Mouse (Mus musculus) hindbrain, embryonic 13.5 days (tissue): ENCODE results near the gene Selenon. TPM values are rescaled to one million over a fixed set of nuclear protein-coding genes. Genes with fewer than 3 reads are reported as not detected.

ENCODE experiments used
- ATAC-seq: fragments of 200-750 bp; cut with Nextera tagmentation; 2 replicates; pipeline ENCODE4 v1.8.0; 2017; ENCODE audit warnings: moderate TSS enrichment; ENCODE audit not compliant: low FRiP score
- H3K27ac ChIP-seq: fragments of 300-500 bp; sonication (generic); 2 replicates; pipeline ENCODE4 v1.5.1; 2015; ENCODE audit warnings: inconsistent platforms, mild to moderate bottlenecking, moderate library complexity
- H3K27me3 ChIP-seq: fragments of 300-500 bp; sonication (generic); 2 replicates; pipeline ENCODE4 v1.6.1; 2015; ENCODE audit warnings: mild to moderate bottlenecking, inconsistent platforms
- H3K36me3 ChIP-seq: fragments of 300-500 bp; sonication (generic); 2 replicates; pipeline ENCODE4 v1.6.1; 2015; ENCODE audit warnings: mild to moderate bottlenecking, inconsistent platforms
- H3K4me1 ChIP-seq: fragments of 300-500 bp; sonication (generic); replicated peaks from 2 replicates; pipeline ENCODE4 v1.6.1; 2015; ENCODE audit warnings: inconsistent platforms
- H3K4me2 ChIP-seq: fragments of 300-500 bp; sonication (generic); 2 replicates; pipeline ENCODE4 v1.6.1; 2015; ENCODE audit warnings: inconsistent platforms, mild to moderate bottlenecking, moderate library complexity
- H3K4me3 ChIP-seq: fragments of 300-500 bp; sonication (generic); 2 replicates; pipeline ENCODE4 v1.5.1; 2015; ENCODE audit warnings: mild to moderate bottlenecking, inconsistent platforms
- H3K9ac ChIP-seq: fragments of 300-500 bp; sonication (generic); 2 replicates; pipeline ENCODE4 v1.6.1; 2015; ENCODE audit warnings: mild to moderate bottlenecking, inconsistent platforms
- H3K9me3 ChIP-seq: fragments of 300-500 bp; sonication (generic); 2 replicates; pipeline ENCODE4 v1.6.1; 2016; ENCODE audit warnings: inconsistent platforms
- WGBS: fragments of 180-500 bp; shearing (Covaris S2); methylation state at CpG from one replicate; pipeline ENCODE4 v1.1.7; 2015; 5-methylcytosine and 5-hydroxymethylcytosine counted together
- polyA plus RNA-seq: library from polyadenylated mRNA; unstranded; fragments of >200 nt; fragmentation: Nextera tagmentation; extraction: Ambion mirVana; gene quantifications from 2 replicates; pipeline ENCODE4 v1.2.1, GENCODE M21; 2015

Gene Selenon
- polyA plus RNA-seq, 1 experiment from 2014 or later = 9.5 TPM

GRCm38 (mm10) chr4:134588287-134588686 lies 36.3 kb upstream of the Selenon start:
- H3K27me3 ChIP-seq = no peaks in the 10 kb centered on the region
- no peak overlapping the region for H3K4me2 ChIP-seq
- H3K4me3 ChIP-seq = no peak overlapping the region
- no peak for ATAC-seq
- H3K9ac ChIP-seq = no peak overlapping the region
- 92% methylated on average over 9 of the region's 9 CpGs for WGBS
- no peaks in the 10 kb centered on the region for H3K9me3 ChIP-seq
- H3K36me3 ChIP-seq = no peaks in the 10 kb centered on the region
- H3K27ac ChIP-seq = no peak overlapping the region
- peaks cover 34% of the 10 kb centered on the region for H3K4me1 ChIP-seq

DNA sequence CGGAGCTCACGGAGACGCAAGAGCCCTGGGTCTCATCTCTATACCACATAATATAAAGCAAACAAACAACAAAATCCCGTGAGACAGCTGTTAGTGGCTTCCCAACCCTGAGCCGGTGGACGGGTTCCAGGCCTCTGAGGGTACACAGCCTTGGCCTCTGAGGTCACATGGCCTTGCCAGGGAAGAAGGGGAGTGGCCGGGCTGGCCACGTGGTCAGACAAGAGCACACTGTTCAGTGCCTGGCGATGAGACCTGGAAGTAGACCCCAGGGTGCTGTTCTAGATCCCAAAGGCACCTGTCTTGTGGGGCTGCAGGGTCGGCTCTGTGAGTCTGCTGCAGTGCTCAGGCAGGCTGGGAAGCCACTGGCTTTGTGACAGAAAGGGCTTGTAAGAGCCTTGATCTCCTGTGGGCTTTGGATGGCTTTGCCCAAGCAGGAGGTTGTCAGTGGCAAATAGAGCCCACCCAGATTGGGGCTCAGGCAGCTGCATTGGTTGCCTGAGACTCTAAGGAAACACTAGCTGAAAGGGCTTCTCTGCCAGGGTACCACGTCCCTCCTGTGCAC lies 35.8 kb upstream of the Selenon start:
- no peaks in the 10 kb centered on the region for H3K9me3 ChIP-seq
- H3K36me3 ChIP-seq = no peaks in the 10 kb centered on the region
- no peak overlapping the region for H3K4me2 ChIP-seq
- ATAC-seq = no peak
- WGBS = 60% methylated on average over 11 of the region's 11 CpGs
- peaks cover 33% of the 10 kb centered on the region for H3K4me1 ChIP-seq
- H3K4me3 ChIP-seq = no peak overlapping the region
- no peaks in the 10 kb centered on the region for H3K27me3 ChIP-seq
- no peak overlapping the region for H3K9ac ChIP-seq
- no peak overlapping the region for H3K27ac ChIP-seq

DNA sequence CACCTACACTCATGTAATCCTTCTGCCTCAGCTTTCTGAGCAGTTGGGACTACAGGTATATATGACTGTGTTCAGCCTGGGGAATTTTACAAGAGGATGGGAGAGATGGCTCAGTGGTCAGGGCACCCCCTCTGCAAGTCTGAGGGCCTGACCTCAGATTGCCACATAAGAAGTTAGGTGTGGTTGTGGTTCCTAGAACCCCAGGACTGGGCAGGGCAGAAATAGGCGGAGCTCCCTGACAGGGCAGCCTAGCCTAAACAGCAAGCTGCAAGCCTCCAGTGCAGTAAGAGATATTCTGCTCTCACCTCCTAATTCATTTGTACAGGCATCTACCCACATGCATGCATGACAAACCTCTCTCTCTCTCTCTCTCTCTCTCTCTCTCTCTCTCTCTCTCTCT lies 34.7 kb upstream of the Selenon start:
- Histone ChIP-seq H3K9ac (no peak overlapping the region), H3K36me3 (no peaks in the 10 kb centered on the region), H3K9me3 (no peaks in the 10 kb centered on the region), H3K4me1 (peaks cover 26% of the 10 kb centered on the region), H3K4me2 (no peak overlapping the region), H3K27me3 (no peaks in the 10 kb centered on the region), H3K4me3 (no peak overlapping the region), H3K27ac (no peak overlapping the region)
- ATAC-seq = no peak
- WGBS = 100% methylated on average over 1 of the region's 1 CpGs

DNA sequence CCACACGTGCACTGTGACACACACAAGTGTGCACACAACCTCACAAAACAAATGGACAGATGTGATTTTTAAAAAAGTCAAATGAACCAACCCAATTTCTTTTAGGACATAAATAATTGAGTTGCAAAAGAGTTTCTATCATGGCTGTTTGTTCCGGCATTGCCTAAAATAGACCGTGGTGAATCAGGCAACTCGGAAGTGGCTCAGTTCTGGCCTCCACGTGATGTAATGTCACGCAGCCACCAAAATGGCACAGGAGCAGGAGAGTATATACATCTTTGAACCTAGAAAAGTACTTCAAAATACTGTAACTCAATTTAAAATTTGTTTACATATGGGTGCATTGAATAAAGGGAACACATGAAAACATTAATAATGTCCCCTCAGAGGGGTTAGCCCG lies 34.2 kb upstream of the Selenon start:
- WGBS = 77% methylated on average over 7 of the region's 7 CpGs
- H3K9me3 ChIP-seq = no peaks in the 10 kb centered on the region
- H3K4me3 ChIP-seq = no peak overlapping the region
- H3K27me3 ChIP-seq = 0 out of 2 replicates have a peak, but pooled peaks cover 3% of the 10 kb centered on the region
- no peaks in the 10 kb centered on the region for H3K36me3 ChIP-seq
- H3K4me1 ChIP-seq = peaks cover 26% of the 10 kb centered on the region
- ATAC-seq = no peak
- no peak overlapping the region for H3K9ac ChIP-seq
- no peak overlapping the region for H3K27ac ChIP-seq
- H3K4me2 ChIP-seq = no peak overlapping the region

DNA sequence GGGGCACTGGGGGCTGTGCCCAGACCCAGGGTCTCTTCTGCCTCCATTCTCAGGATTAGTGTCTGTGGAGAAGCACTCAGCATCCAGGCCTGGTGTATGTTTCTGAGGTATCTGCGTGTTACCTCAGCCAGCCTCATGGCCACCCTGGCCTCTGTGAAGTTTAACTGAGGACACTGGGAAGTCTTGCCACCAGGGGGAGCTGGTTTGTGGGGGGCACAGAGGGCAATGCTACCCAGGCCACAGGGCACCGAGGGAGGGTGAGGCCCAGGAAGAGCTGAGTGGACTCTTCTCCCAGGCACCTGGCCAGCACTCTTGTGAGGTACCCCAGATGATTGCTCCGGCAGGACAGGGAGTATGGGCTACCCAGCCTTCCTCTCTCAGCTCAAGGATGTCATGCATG lies 31.5 kb upstream of the Selenon start:
- Histone ChIP-seq H3K27me3 (0 out of 2 replicates have a peak, but pooled peaks cover 5% of the 10 kb centered on the region), H3K4me3 (no peak overlapping the region), H3K27ac (no peak overlapping the region; the same call in 1 of the 2 replicates), H3K36me3 (no peaks in the 10 kb centered on the region), H3K4me2 (no peak overlapping the region), H3K9me3 (no peaks in the 10 kb centered on the region), H3K4me1 (peaks cover 42% of the 10 kb centered on the region), H3K9ac (no peak overlapping the region)
- no peak for ATAC-seq
- WGBS = 76% methylated on average over 3 of the region's 3 CpGs

DNA sequence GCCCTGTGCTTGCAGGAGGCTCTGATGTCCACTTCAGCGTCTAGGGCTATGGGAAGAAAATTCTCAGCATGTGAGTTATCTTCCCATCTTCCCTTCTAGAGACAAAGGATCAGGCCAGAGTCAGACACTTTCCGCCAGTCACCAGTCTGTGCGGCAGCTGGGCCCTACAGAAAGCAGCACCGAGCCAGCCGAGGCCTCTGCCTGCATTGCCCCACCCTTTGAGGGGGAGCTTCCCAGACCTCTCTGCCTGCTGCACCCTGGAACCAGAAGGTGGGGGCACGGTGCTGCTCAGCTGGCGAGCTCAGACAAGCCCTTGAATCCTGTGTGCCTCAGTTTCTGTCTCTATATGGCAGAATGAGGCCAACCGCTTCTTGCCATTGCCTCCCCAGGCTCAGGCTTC lies 29.4 kb upstream of the Selenon start:
- WGBS = 50% methylated on average over 8 of the region's 8 CpGs
- peak overlapping the region; percentile 70 for H3K27ac ChIP-seq
- H3K4me3 ChIP-seq = no peak overlapping the region
- peak overlapping the region; percentile 47; the same call in 1 of the 2 replicates for H3K9ac ChIP-seq
- H3K4me1 ChIP-seq = peaks cover 38% of the 10 kb centered on the region
- H3K4me2 ChIP-seq = no peak overlapping the region
- ATAC-seq = 0 out of 2 replicates have a peak, but pooled peaks have one; percentile 38
- H3K36me3 ChIP-seq = no peaks in the 10 kb centered on the region
- 0 out of 2 replicates have a peak, but pooled peaks cover 5% of the 10 kb centered on the region for H3K27me3 ChIP-seq
- H3K9me3 ChIP-seq = no peaks in the 10 kb centered on the region

- Histone ChIP-seq H3K4me1 (peaks cover 44% of the 10 kb centered on the region), H3K27ac (peak overlapping the region; percentile 70), H3K4me2 (no peak overlapping the region), H3K9me3 (no peaks in the 10 kb centered on the region), H3K9ac (peak overlapping the region; percentile 47; the same call in 1 of the 2 replicates), H3K36me3 (no peaks in the 10 kb centered on the region), H3K4me3 (no peak overlapping the region), H3K27me3 (0 out of 2 replicates have a peak, but pooled peaks cover 5% of the 10 kb centered on the region)
- ATAC-seq = no peak
- WGBS = 63% methylated on average over 15 of the region's 15 CpGs
Observed at GRCm38 (mm10) chr4:134580351-134581148, 28.6 kb upstream of the Selenon start.

- 36% methylated on average over 5 of the region's 5 CpGs for WGBS
- H3K9ac ChIP-seq = peak overlapping the region; percentile 35; the same call in 1 of the 2 replicates
- H3K9me3 ChIP-seq = no peaks in the 10 kb centered on the region
- H3K36me3 ChIP-seq = 0 out of 2 replicates have a peak, but pooled peaks cover under 1% of the 10 kb centered on the region
- ATAC-seq = no peak
- H3K4me3 ChIP-seq = no peak overlapping the region
- H3K27ac ChIP-seq = peak overlapping the region; percentile 70; the same call in 1 of the 2 replicates
- no peak overlapping the region for H3K4me2 ChIP-seq
- peaks cover 48% of the 10 kb centered on the region for H3K4me1 ChIP-seq
- 0 out of 2 replicates have a peak, but pooled peaks cover 5% of the 10 kb centered on the region for H3K27me3 ChIP-seq
Observed at GRCm38 (mm10) chr4:134579620-134580019, 27.7 kb upstream of the Selenon start.

GRCm38 (mm10) chr4:134579212-134579611 lies 27.2 kb upstream of the Selenon start:
- H3K4me1 ChIP-seq = peaks cover 48% of the 10 kb centered on the region
- H3K4me2 ChIP-seq = no peak overlapping the region
- no peak for ATAC-seq
- H3K27ac ChIP-seq = peak overlapping the region; percentile 70; the same call in 1 of the 2 replicates
- H3K9me3 ChIP-seq = no peaks in the 10 kb centered on the region
- peak overlapping the region; percentile 35; the same call in 1 of the 2 replicates for H3K9ac ChIP-seq
- 0 out of 2 replicates have a peak, but pooled peaks cover 3% of the 10 kb centered on the region for H3K36me3 ChIP-seq
- H3K4me3 ChIP-seq = no peak overlapping the region
- WGBS = 19% methylated on average over 11 of the region's 11 CpGs
- 0 out of 2 replicates have a peak, but pooled peaks cover 5% of the 10 kb centered on the region for H3K27me3 ChIP-seq

DNA sequence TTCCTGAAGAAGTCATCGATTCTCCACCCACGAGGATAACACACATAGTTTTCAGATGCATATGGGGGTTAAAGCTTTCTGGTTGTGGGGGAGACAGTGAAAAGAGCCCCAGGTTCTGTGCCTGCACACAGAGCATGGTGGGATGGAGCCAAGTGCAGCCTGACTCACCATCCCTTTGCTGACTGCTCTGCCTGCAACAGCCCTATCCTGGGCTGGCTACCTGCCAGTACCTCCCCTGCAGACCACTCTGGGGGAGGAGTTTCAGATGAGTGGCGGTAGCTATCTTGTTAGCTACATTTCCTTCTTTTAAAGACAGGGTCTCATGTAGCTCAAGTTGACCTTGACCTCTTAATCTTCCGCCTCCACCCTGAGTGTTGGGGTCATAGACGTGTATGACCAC lies 26.4 kb upstream of the Selenon start:
- Histone ChIP-seq H3K9ac (no peak overlapping the region; the same call in 1 of the 2 replicates), H3K4me3 (no peak overlapping the region), H3K4me1 (peaks cover 48% of the 10 kb centered on the region), H3K9me3 (no peaks in the 10 kb centered on the region), H3K4me2 (no peak overlapping the region), H3K36me3 (0 out of 2 replicates have a peak, but pooled peaks cover 3% of the 10 kb centered on the region), H3K27me3 (0 out of 2 replicates have a peak, but pooled peaks cover 5% of the 10 kb centered on the region), H3K27ac (no peak overlapping the region)
- 75% methylated on average over 5 of the region's 5 CpGs for WGBS
- no peak for ATAC-seq

DNA sequence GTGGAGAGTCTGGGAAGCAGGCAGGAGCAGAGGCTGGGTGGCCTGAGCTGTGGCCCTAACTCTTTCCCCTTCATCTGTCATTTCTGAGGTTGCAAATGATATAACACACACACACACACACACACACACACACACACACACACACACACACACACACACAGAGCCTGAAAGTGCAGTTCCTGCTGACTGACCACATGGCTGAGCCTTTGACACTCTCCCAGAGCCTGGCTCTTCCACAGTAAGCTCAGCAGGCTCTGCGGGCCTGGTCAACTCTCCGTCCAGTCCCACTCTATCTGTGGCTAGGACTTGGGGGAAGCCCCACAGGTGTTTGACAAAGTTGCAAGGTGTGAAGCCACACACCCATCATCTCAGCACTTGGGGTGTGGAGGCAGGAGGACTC lies 25.3 kb upstream of the Selenon start:
- H3K9me3 ChIP-seq = no peaks in the 10 kb centered on the region
- 0 out of 2 replicates have a peak, but pooled peaks cover 3% of the 10 kb centered on the region for H3K36me3 ChIP-seq
- no peak overlapping the region for H3K4me3 ChIP-seq
- no peak overlapping the region for H3K9ac ChIP-seq
- no peak overlapping the region for H3K27ac ChIP-seq
- 0 out of 2 replicates have a peak, but pooled peaks cover 5% of the 10 kb centered on the region for H3K27me3 ChIP-seq
- peaks cover 56% of the 10 kb centered on the region for H3K4me1 ChIP-seq
- no peak overlapping the region for H3K4me2 ChIP-seq
- ATAC-seq = no peak
- 83% methylated on average over 2 of the region's 2 CpGs for WGBS

GRCm38 (mm10) chr4:134575486-134575885 lies 23.5 kb upstream of the Selenon start:
- no peak for ATAC-seq
- H3K4me2 ChIP-seq = no peak overlapping the region
- no peaks in the 10 kb centered on the region for H3K9me3 ChIP-seq
- peak overlapping the region; percentile 40; the same call in 1 of the 2 replicates for H3K27ac ChIP-seq
- H3K36me3 ChIP-seq = 0 out of 2 replicates have a peak, but pooled peaks cover 3% of the 10 kb centered on the region
- no peak overlapping the region for H3K4me3 ChIP-seq
- H3K4me1 ChIP-seq = peaks cover 49% of the 10 kb centered on the region
- WGBS = 36% methylated on average over 11 of the region's 11 CpGs
- H3K9ac ChIP-seq = no peak overlapping the region
- 0 out of 2 replicates have a peak, but pooled peaks cover 2% of the 10 kb centered on the region for H3K27me3 ChIP-seq
